Mouse (Mus musculus) embryonic facial prominence, embryonic 11.5 days (tissue): ENCODE results near the gene Hoxa6. TPM values are rescaled to one million over a fixed set of nuclear protein-coding genes. Genes with fewer than 3 reads are reported as not detected.

ENCODE experiments used
- ATAC-seq: fragments of 200-750 bp; cut with Nextera tagmentation; replicated peaks from 2 replicates; pipeline ENCODE4 v1.8.0; 2017; ENCODE audit warnings: low read depth; ENCODE audit not compliant: insufficient number of reproducible peaks, low FRiP score, low TSS enrichment
- DNase-seq: peaks from one replicate; pipeline ENCODE4 v3.0.0-alpha.2; 2015; ENCODE audit warnings: low spot score
- H3K27ac ChIP-seq: fragments of 300-500 bp; sonication (generic); replicated peaks from 2 replicates; pipeline ENCODE4 v1.5.1; 2014; ENCODE audit warnings: mild to moderate bottlenecking, low read depth, low read length, control low read depth
- H3K27me3 ChIP-seq: fragments of 300-500 bp; sonication (generic); 2 replicates; pipeline ENCODE4 v1.6.1; 2014; ENCODE audit warnings: mild to moderate bottlenecking, low read length, moderate library complexity, mixed read lengths; ENCODE audit not compliant: control insufficient read depth, insufficient read depth
- H3K36me3 ChIP-seq: fragments of 300-500 bp; sonication (generic); replicated peaks from 2 replicates; pipeline ENCODE4 v1.6.1; 2014; ENCODE audit warnings: low read depth, mild to moderate bottlenecking, low read length, moderate library complexity, mixed read lengths; ENCODE audit not compliant: control insufficient read depth, insufficient read depth
- H3K4me1 ChIP-seq: fragments of 300-500 bp; sonication (generic); 2 replicates; pipeline ENCODE4 v1.6.1; 2014; ENCODE audit warnings: low read length, mixed read lengths; ENCODE audit not compliant: control insufficient read depth, insufficient read depth
- H3K4me2 ChIP-seq: fragments of 300-500 bp; sonication (generic); 2 replicates; pipeline ENCODE4 v1.6.1; 2014; ENCODE audit warnings: low read depth, mild to moderate bottlenecking, control low read depth, low read length, moderate library complexity
- H3K4me3 ChIP-seq: fragments of 300-500 bp; sonication (generic); 2 replicates; pipeline ENCODE4 v1.5.1; 2014; ENCODE audit warnings: low read depth, low read length, control low read depth
- H3K9ac ChIP-seq: fragments of 300-500 bp; sonication (generic); replicated peaks from 2 replicates; pipeline ENCODE4 v1.6.1; 2014; ENCODE audit warnings: mild to moderate bottlenecking, control low read depth, low read length
- H3K9me3 ChIP-seq: fragments of 300-500 bp; sonication (generic); replicated peaks from 2 replicates; pipeline ENCODE4 v1.6.1; 2016; ENCODE audit warnings: mild to moderate bottlenecking, low read length, inconsistent platforms, mixed read lengths; ENCODE audit not compliant: control insufficient read depth
- WGBS: fragments of 180-500 bp; shearing (Covaris S2); extraction: QIAGEN DNeasy Blood & Tissue Kit; methylation state at CpG from one replicate; pipeline ENCODE4 v1.1.7; 2014; 5-methylcytosine and 5-hydroxymethylcytosine counted together
- polyA plus RNA-seq: library from polyadenylated mRNA; unstranded; fragments of >200 nt; fragmentation: Nextera tagmentation; extraction: Ambion mirVana; gene quantifications from 2 replicates; pipeline ENCODE4 v1.2.1, GENCODE M21; 2014

Hoxa6 gene
- polyA plus RNA-seq, 1 experiment from 2014 or later, result not detected

DNA sequence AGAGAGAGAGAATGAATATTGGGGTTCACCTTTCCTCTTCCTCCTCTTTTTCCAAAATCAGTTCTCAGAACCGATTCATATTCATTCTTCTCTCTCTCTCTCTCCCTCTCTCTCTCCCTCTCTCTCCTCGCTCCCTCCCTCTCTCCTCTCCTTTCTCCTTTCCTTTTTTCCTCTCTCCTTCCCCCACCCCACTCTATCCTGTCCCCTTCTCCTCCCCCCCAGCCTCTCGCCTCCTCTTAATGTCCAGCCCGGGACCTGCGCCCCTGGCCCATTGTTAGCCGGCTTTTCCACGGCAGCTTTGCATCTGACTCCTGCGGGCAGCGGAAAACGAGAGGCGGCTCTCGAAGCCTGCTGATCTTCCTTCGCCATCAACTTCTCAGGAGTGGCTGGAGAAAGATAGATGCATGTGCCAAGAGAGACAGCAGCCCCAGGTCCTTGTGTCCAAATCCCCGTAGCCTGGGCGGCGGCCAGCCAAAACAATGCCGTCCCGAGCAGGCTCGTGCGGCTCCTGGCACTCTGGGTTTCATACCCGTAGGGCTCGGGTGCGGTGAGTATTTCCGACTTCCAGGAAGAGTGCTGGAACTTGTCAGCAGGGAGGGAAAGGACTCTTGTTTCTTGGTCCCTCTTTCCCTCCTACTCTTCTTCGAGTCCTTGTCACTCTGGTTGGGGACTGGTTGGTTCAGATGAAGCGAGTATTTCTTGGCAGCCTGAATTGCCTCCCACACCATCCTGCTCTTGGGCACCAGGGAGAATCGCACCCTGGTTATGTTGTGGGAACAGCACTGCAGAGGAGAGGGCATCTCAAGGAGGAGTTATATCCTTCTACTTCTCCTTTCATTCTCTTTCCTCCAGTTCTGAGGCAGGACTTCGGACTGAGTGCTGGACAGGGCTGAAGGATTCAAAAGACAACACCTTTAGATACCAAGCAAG, 42.8 kb downstream of the Hoxa6 start:
- H3K9ac ChIP-seq, result peak overlapping the region; percentile 62
- no peaks in the 10 kb centered on the region for H3K36me3 ChIP-seq
- under 1% methylated on average over 28 of the region's 28 CpGs for WGBS
- H3K27ac ChIP-seq, result peak overlapping the region; percentile 38
- peaks cover 62% of the 10 kb centered on the region for H3K27me3 ChIP-seq
- peak overlapping the region; percentile 5 for H3K4me2 ChIP-seq
- no peak for ATAC-seq
- H3K9me3 ChIP-seq, result no peaks in the 10 kb centered on the region
- H3K4me1 ChIP-seq, result no peaks in the 10 kb centered on the region
- DNase-seq, result no peak
- H3K4me3 ChIP-seq, result peak overlapping the region; percentile 34

- DNase-seq (no peak), ATAC-seq (no peak)
- H3K27ac ChIP-seq, result peak within 1 kb of the TSS; percentile 76
- H3K9ac ChIP-seq, result peak within 1 kb of the TSS; percentile 62
- H3K4me1 ChIP-seq, result no peaks in the 10 kb centered on the region
- H3K27me3 ChIP-seq, result peaks cover 62% of the 10 kb centered on the region
- H3K4me2 ChIP-seq, result peak within 1 kb of the TSS; percentile 32
- no peaks in the 10 kb centered on the region for H3K36me3 ChIP-seq
- H3K9me3 ChIP-seq, result no peaks in the 10 kb centered on the region
- peak within 1 kb of the TSS; percentile 34 for H3K4me3 ChIP-seq
- under 1% methylated on average over 25 of the region's 25 CpGs for WGBS
Measured at GRCm38 (mm10) chr6:52164626-52165440, 43.7 kb downstream of the Hoxa6 start, which contains the start of gene Hoxa2. Gene Hoxa2 (minus strand): TSS chr6:52164831.

GRCm38 (mm10) chr6:52164051-52164625, 44.4 kb downstream of the Hoxa6 start:
- peak overlapping the region; percentile 34 for H3K4me3 ChIP-seq

DNA sequence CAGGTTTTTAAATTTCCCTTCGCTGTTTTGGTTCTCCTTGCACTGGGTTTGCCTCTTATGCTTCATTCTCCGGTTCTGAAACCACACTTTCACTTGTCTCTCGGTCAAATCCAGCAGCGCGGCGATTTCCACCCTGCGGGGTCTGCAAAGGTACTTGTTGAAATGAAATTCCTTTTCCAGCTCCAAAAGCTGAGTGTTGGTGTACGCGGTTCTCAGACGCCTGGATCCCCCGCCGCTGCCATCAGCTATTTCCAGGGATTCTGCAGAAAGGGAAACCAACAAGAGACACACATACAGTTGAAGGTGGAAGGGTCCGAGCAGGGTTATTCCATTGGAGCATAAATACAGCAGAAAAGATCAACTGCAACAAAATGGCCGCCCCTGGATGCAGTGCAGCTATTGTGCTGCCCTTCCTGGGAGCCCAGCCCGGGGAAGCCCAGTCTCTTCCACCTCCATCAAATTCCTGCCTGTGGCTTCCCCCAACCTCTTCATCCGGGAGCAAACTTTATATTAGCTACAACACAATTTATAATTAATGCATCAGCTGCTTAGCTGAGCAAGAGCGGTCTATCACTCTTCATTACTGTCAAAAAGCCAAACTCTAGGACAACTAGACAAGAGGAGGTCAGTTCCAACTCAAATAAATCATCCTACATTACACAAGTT, 45.0 kb downstream of the Hoxa6 start:
- H3K9me3 ChIP-seq, result no peaks in the 10 kb centered on the region
- peaks cover 68% of the 10 kb centered on the region for H3K27me3 ChIP-seq
- H3K4me3 ChIP-seq, result peak overlapping the region; percentile 34
- peak overlapping the region; percentile 76 for H3K27ac ChIP-seq
- 1% methylated on average over 17 of the region's 17 CpGs for WGBS
- no peaks in the 10 kb centered on the region for H3K36me3 ChIP-seq
- ATAC-seq (no peak), DNase-seq (peak; percentile 42)
- no peaks in the 10 kb centered on the region; the same call in 1 of the 2 replicates for H3K4me1 ChIP-seq
- H3K9ac ChIP-seq, result peak overlapping the region; percentile 62
- H3K4me2 ChIP-seq, result peak overlapping the region; percentile 32

More at GRCm38 (mm10) chr6:52164051-52164625, 44.4 kb downstream of the Hoxa6 start:
- Histone ChIP-seq H3K4me2 (peak overlapping the region; percentile 19), H3K9me3 (no peaks in the 10 kb centered on the region), H3K4me1 (no peaks in the 10 kb centered on the region), H3K27me3 (peaks cover 65% of the 10 kb centered on the region), H3K9ac (peak overlapping the region; percentile 62), H3K36me3 (no peaks in the 10 kb centered on the region), H3K27ac (peak overlapping the region; percentile 76)
- ATAC-seq, result no peak
- WGBS, result under 1% methylated on average over 36 of the region's 39 CpGs
- DNase-seq, result peak; percentile 23

GRCm38 (mm10) chr6:52162611-52163365, 45.7 kb downstream of the Hoxa6 start:
- ATAC-seq (no peak), DNase-seq (no peak)
- H3K4me1 ChIP-seq, result no peaks in the 10 kb centered on the region; the same call in 1 of the 2 replicates
- no peaks in the 10 kb centered on the region for H3K9me3 ChIP-seq
- H3K9ac ChIP-seq, result peak overlapping the region; percentile 62
- H3K4me2 ChIP-seq, result peak overlapping the region; percentile 32
- H3K27me3 ChIP-seq, result peaks cover 67% of the 10 kb centered on the region
- WGBS, result 1% methylated on average over 14 of the region's 14 CpGs
- H3K4me3 ChIP-seq, result peak overlapping the region; percentile 34
- H3K36me3 ChIP-seq, result no peaks in the 10 kb centered on the region
- H3K27ac ChIP-seq, result peak overlapping the region; percentile 76; the same call in 1 of the 2 replicates

DNA sequence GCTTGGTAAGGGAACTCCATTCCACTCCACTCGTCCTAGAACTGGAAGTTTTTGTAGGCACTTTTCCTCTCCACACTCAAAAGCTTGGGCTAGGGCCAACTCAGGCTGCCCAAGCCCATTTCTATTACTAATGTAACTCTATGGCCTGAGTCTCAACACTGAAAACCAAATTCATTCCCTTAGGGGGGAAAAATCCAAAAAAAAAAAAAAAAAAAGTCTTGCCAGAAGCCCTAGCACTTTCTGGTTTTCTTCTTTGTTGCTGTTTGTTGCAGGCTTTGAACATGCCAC, 46.5 kb downstream of the Hoxa6 start:
- Histone ChIP-seq H3K36me3 (no peaks in the 10 kb centered on the region), H3K4me3 (peak overlapping the region; percentile 13; the same call in 1 of the 2 replicates), H3K4me2 (peak overlapping the region; percentile 29), H3K27me3 (peaks cover 68% of the 10 kb centered on the region), H3K9me3 (no peaks in the 10 kb centered on the region), H3K27ac (no peak overlapping the region), H3K9ac (peak overlapping the region; percentile 37), H3K4me1 (no peaks in the 10 kb centered on the region; the same call in 1 of the 2 replicates)
- ATAC-seq, result no peak
- WGBS, result 8% methylated on average over 1 of the region's 1 CpGs
- DNase-seq, result no peak
